Mouse (Mus musculus) skeletal muscle tissue, postnatal 0 days (tissue): ENCODE measurements around the gene Pmf1. TPM values are rescaled to one million over a fixed set of nuclear protein-coding genes. Genes with fewer than 3 reads are reported as not detected.

Experiments used
- microRNA-seq, 2 experiments: library from miRNA; unstranded; fragments of <30 nt; microRNA quantifications; one replicate each; pipeline ENCODE4; 2016
- polyA plus RNA-seq: library from polyadenylated mRNA; unstranded; fragments of >200 nt; fragmentation: Nextera tagmentation; extraction: Ambion mirVana; gene quantifications from 2 replicates; pipeline ENCODE4 v1.2.1, GENCODE M21; 2015

Pmf1 gene
- polyA plus RNA-seq, result 48.7 and 61.8 TPM in 2 replicates

DNA sequence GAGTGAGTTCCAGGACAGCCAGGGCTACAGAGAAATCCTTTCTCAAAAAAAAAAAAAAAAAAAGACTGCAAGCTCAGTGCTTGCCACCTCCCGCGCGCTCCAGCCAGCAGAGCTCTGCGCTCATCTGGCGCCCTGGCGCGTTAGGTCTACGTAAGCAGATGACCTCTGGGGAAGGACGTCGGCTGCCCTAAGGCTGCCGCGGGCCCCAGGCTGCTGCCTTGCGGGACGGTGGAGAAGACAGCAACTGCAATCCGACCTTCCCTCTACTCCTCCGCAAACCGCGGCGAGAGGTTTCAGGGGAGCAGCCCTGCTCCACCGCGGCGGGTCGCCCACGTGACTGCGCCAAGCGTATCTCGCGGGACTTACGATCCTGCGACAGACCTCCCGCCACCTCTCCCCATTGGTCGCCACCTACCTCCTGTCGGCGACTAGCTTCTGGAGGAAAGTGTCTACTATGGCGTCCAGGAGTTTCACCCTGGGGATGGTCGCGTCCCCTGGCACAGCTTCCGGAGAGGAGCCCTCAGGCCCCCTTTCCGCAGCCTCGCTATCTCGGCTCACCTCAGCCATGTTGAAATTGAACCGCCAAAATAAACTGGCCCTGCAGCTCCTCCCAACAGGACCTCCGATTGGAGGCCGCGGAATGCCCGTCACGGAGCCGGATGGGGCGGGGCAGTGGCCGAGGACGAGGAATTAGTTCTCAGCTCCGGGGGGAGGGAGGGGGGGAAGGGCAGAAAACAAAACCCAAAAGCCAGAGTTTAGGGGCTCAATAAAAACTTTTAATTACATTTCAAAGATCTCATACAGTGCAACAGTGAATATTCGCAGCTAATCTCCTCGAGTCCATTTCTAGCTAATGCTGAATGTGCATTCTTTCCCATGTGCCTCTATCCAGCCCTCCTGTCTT lies at the start of gene Pmf1:
Gene Pmf1, minus strand, starts transcription at position 591 of the 904 bp plus-strand sequence.

DNA sequence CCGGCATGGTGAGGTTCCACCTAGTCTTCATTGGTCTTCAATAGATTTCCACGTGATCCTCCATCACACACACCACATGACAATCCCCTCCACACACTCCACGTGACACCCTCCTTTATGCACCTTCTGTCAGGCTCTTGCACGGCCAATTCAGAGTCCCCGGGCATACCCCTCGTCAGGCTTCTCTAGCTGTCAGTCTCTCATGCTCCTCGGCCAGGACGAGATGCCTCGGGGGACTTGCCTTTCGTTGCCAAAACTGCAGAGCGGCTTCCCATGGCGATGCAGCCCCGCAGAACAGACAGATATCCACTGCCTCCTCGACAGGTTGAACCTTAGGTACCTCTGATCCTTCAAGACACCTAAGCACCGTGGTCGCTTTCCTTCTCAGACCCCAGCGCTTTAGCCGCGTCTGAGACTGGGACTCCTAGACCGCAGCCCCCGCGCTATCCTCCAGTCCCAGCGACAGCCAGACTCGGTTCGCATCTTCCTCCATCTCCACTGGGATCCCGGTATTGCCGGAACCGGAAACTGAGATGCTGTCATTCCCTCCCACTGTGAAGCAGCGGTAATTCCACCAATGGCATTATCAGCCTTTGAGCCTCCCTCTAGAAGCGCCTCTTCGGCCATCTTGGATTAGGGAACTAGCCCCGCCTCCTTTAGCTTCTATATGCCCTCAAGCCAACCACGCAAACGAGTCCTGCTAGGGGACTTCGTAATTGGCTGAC lies 14.6 kb upstream of the Pmf1 start, which contains the start of gene Slc25a44:
Gene Slc25a44, minus strand, starts transcription at position 535 of the 725 bp plus-strand sequence.

DNA sequence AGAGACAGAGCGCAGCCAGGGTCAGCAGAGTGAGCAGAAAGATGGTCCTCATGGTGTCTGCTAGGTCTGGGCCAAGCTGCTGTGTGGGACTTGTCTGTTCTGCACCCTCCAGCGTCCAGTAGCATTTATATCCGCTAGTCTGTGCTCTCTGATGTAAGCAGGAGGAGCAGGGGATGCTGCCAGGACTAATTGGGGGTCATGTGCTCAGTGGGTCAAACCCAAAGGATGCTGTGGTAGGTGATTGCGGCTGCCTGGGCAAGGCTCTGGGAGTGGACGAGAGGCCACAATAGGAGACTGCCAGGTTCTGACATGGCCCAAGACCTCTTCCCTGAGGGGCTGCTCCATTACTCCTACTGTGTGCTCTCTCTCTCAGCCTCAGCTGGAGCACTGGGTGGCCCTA lies 25.8 kb downstream of the Pmf1 start, which contains the start of gene Bglap:
Gene Bglap, minus strand, starts transcription at position 101 of the 400 bp plus-strand sequence.

DNA sequence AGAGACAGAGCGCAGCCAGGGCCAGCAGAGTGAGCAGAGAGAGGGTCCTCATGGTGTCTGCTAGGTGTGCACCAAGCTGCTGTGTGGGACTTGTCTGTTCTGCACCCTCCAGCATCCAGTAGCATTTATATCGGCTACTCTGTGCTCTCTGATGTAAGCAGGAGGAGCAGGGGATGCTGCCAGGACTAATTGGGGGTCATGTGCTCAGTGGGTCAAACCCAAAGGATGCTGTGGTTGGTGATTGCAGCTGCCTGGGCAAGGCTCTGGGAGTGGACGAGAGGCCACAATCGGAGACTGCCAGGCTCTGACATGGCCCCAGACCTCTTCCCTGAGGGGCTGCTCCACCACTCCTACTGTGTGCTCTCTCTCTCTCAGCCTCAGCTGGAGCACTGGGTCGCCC lies 31.5 kb downstream of the Pmf1 start, which contains the start of gene Bglap2:
Gene Bglap2, minus strand, starts transcription at position 101 of the 400 bp plus-strand sequence.

GRCm38 (mm10) chr3:88372643-88373042 lies 37.5 kb downstream of the Pmf1 start, which contains the start of gene Bglap3:
Bglap3 (minus strand) TSS chr3:88372743.

GRCm38 (mm10) chr3:88364337-88364736 lies 45.8 kb downstream of the Pmf1 start, which contains the start of gene Paqr6:
Paqr6 (plus strand) TSS chr3:88364584.

Small RNAs within 50 kb of the gene (microRNA-seq; reads per million reads assigned to microRNA genes)
- gene Mir7011, result 0 reads per million in 2 experiments

Other genes with a start within 250 kb of the Pmf1 start
- 1.3 TPM in 1 of 2 replicates, not detected in the other for gene Rhbg, start 155.6 kb downstream of the Pmf1 start, polyA plus RNA-seq
- gene Gm38392, start 123.1 kb downstream of the Pmf1 start, polyA plus RNA-seq, result 0.13 TPM in 1 of 2 replicates, not detected in the other
- 15.6 and 19.1 TPM in 2 replicates for gene Tsacc, start 113.3 kb downstream of the Pmf1 start, polyA plus RNA-seq
- gene Cct3, start 113.2 kb downstream of the Pmf1 start, polyA plus RNA-seq, result 249 and 260 TPM in 2 replicates
- 94.0 and 119 TPM in 2 replicates for gene Glmp, start 85.3 kb downstream of the Pmf1 start, polyA plus RNA-seq
- gene Tmem79, start 74.2 kb downstream of the Pmf1 start, polyA plus RNA-seq, result 1.2 and 2.7 TPM in 2 replicates
- 20.1 and 21.9 TPM in 2 replicates for gene Smg5, start 74.1 kb downstream of the Pmf1 start, polyA plus RNA-seq
- gene Paqr6, start 45.7 kb downstream of the Pmf1 start, polyA plus RNA-seq, result 2.0 and 2.7 TPM in 2 replicates
- gene Bglap3, start 37.6 kb downstream of the Pmf1 start, polyA plus RNA-seq, result not detected in 2 replicates
- gene Bglap2, start 31.6 kb downstream of the Pmf1 start, polyA plus RNA-seq, result not detected in 2 replicates
- not detected in 2 replicates for gene Bglap, start 25.9 kb downstream of the Pmf1 start, polyA plus RNA-seq
- gene Slc25a44, start 14.8 kb upstream of the Pmf1 start, polyA plus RNA-seq, result 7.8 and 9.0 TPM in 2 replicates
- gene Sema4a, start 50.9 kb upstream of the Pmf1 start, polyA plus RNA-seq, result 1.8 and 3.0 TPM in 2 replicates
- 374 and 437 TPM in 2 replicates for gene Lmna, start 99.6 kb upstream of the Pmf1 start, polyA plus RNA-seq
- 2.9 TPM in 2 replicates for gene Mex3a, start 122.1 kb upstream of the Pmf1 start, polyA plus RNA-seq
- 0.22 and 4.9 TPM in 2 replicates for gene Rab25, start 138.0 kb upstream of the Pmf1 start, polyA plus RNA-seq
- 99.9 and 111 TPM in 2 replicates for gene Lamtor2, start 142.7 kb upstream of the Pmf1 start, polyA plus RNA-seq
- 23.9 and 24.8 TPM in 2 replicates for gene Ubqln4, start 143.4 kb upstream of the Pmf1 start, polyA plus RNA-seq
- 123 and 159 TPM in 2 replicates for gene Ssr2, start 165.5 kb upstream of the Pmf1 start, polyA plus RNA-seq
- gene Arhgef2, start 195.6 kb upstream of the Pmf1 start, polyA plus RNA-seq, result 78.9 and 79.6 TPM in 2 replicates
- not detected in 2 replicates for gene Rxfp4, start 242.8 kb upstream of the Pmf1 start, polyA plus RNA-seq